Mouse (Mus musculus): ENCODE measurements around the gene Slc35g1.

Slc35g1 gene

GRCm38 (mm10) chr19:38387835-38388234 is 7.9 kb upstream of the Slc35g1 start:
- no peak for DNase-seq (ENCODE audit: low read depth, low spot score)

GRCm38 (mm10) chr19:38396633-38396970 is 822 bp downstream of the Slc35g1 start:
- DNase-seq (ENCODE audit: low read depth, low spot score) = no peak

- DNase-seq (ENCODE audit: low read depth, low spot score) = no peak
These were observed 1.2 kb downstream of the Slc35g1 start for GRCm38 (mm10) chr19:38397004-38397403.

- no peak for DNase-seq (ENCODE audit: low read depth, low spot score)
These were observed 3.2 kb downstream of the Slc35g1 start for GRCm38 (mm10) chr19:38398966-38399365.

GRCm38 (mm10) chr19:38400851-38401250 is 5.1 kb downstream of the Slc35g1 start:
- DNase-seq (ENCODE audit: low read depth, low spot score) = no peak

GRCm38 (mm10) chr19:38401416-38401815 is 5.6 kb downstream of the Slc35g1 start:
- DNase-seq (ENCODE audit: low read depth, low spot score) = no peak

GRCm38 (mm10) chr19:38410357-38411056 is 14.7 kb downstream of the Slc35g1 start:
- no peak for DNase-seq (ENCODE audit: low read depth, low spot score)

GRCm38 (mm10) chr19:38413861-38414260 is 18.1 kb downstream of the Slc35g1 start:
- DNase-seq (ENCODE audit: low read depth, low spot score) = no peak

GRCm38 (mm10) chr19:38418819-38419423 is 23.1 kb downstream of the Slc35g1 start:
- no peak for DNase-seq (ENCODE audit: low read depth, low spot score)

GRCm38 (mm10) chr19:38420751-38421295 is 25.0 kb downstream of the Slc35g1 start:
- no peak for DNase-seq (ENCODE audit: low read depth, low spot score)

- DNase-seq (ENCODE audit: low read depth, low spot score) = no peak
These were observed 25.7 kb downstream of the Slc35g1 start for GRCm38 (mm10) chr19:38421436-38421835.

- DNase-seq (ENCODE audit: low read depth, low spot score) = no peak
These were observed 27.1 kb downstream of the Slc35g1 start for GRCm38 (mm10) chr19:38422926-38423325.

GRCm38 (mm10) chr19:38423884-38424283 is 28.1 kb downstream of the Slc35g1 start:
- peak; percentile 23 for DNase-seq (ENCODE audit: low read depth, low spot score)

GRCm38 (mm10) chr19:38424581-38424980 is 28.8 kb downstream of the Slc35g1 start:
- DNase-seq (ENCODE audit: low read depth, low spot score) = no peak

- peak; percentile 8 for DNase-seq (ENCODE audit: low read depth, low spot score)
These were observed 33.5 kb downstream of the Slc35g1 start for GRCm38 (mm10) chr19:38429269-38429668.

- no peak for DNase-seq (ENCODE audit: low read depth, low spot score)
These were observed 34.7 kb downstream of the Slc35g1 start for GRCm38 (mm10) chr19:38430475-38430874.

GRCm38 (mm10) chr19:38431326-38431725 is 35.5 kb downstream of the Slc35g1 start:
- DNase-seq (ENCODE audit: low read depth, low spot score) = no peak

- DNase-seq (ENCODE audit: low read depth, low spot score) = no peak
These were observed 36.2 kb downstream of the Slc35g1 start for GRCm38 (mm10) chr19:38432021-38432420.

GRCm38 (mm10) chr19:38433381-38433780 is 37.6 kb downstream of the Slc35g1 start:
- DNase-seq (ENCODE audit: low read depth, low spot score) = no peak

- no peak for DNase-seq (ENCODE audit: low read depth, low spot score)
These were observed 39.4 kb downstream of the Slc35g1 start for GRCm38 (mm10) chr19:38435221-38435620.

GRCm38 (mm10) chr19:38441860-38442259 is 46.1 kb downstream of the Slc35g1 start:
- DNase-seq (ENCODE audit: low read depth, low spot score) = no peak

GRCm38 (mm10) chr19:38445758-38446157 is 50.0 kb downstream of the Slc35g1 start:
- no peak for DNase-seq (ENCODE audit: low read depth, low spot score)

Measured in embryo, embryonic 11.5 days (tissue).